Mouse (Mus musculus) liver, embryonic 11.5 days (tissue): ENCODE measurements at regions not wholly inside any gene's neighbourhood (a gene's known extent, or its start where the extent isn't known, plus 50 kb on each side); places are given as distances from the start of the nearest gene placed in this dataset.

Experiments
- ATAC-seq: fragments of 200-750 bp; cut with Nextera tagmentation; replicated peaks from 2 replicates; pipeline ENCODE4 v1.8.0; 2017; ENCODE audit warnings: moderate number of reproducible peaks, mild to moderate bottlenecking, moderate TSS enrichment, moderate library complexity; ENCODE audit not compliant: low FRiP score
- DNase-seq: peaks from one replicate; pipeline ENCODE4 v3.0.0-alpha.2; 2017; ENCODE audit warnings: low spot score
- H3K27ac ChIP-seq: fragments of 300-500 bp; sonication (generic); 2 replicates; pipeline ENCODE4 v1.5.1; 2014; ENCODE audit warnings: mild to moderate bottlenecking, low read depth, low read length, control low read depth
- H3K27me3 ChIP-seq: fragments of 300-500 bp; sonication (generic); replicated peaks from 2 replicates; pipeline ENCODE4 v1.6.1; 2014; ENCODE audit warnings: low read length, mixed read lengths; ENCODE audit not compliant: control insufficient read depth, insufficient read depth
- H3K36me3 ChIP-seq: fragments of 300-500 bp; sonication (generic); 2 replicates; pipeline ENCODE4 v1.6.1; 2014; ENCODE audit warnings: mild to moderate bottlenecking, low read length, moderate library complexity, mixed read lengths; ENCODE audit not compliant: control insufficient read depth, insufficient read depth
- H3K4me1 ChIP-seq: fragments of 300-500 bp; sonication (generic); replicated peaks from 2 replicates; pipeline ENCODE4 v1.6.1; 2014; ENCODE audit warnings: low read length, mixed read lengths; ENCODE audit not compliant: control insufficient read depth, insufficient read depth
- H3K4me2 ChIP-seq: fragments of 300-500 bp; sonication (generic); 2 replicates; pipeline ENCODE4 v1.6.1; 2014; ENCODE audit warnings: mild to moderate bottlenecking, control low read depth, moderate library complexity
- H3K4me3 ChIP-seq: fragments of 300-500 bp; sonication (generic); 2 replicates; pipeline ENCODE4 v1.5.1; 2014; ENCODE audit warnings: low read depth, low read length, control low read depth
- H3K9ac ChIP-seq: fragments of 300-500 bp; sonication (generic); 2 replicates; pipeline ENCODE4 v1.6.1; 2014; ENCODE audit warnings: low read depth, low read length, control low read depth
- H3K9me3 ChIP-seq: fragments of 300-500 bp; sonication (generic); 2 replicates; pipeline ENCODE4 v1.6.1; 2016; ENCODE audit warnings: low read length, inconsistent platforms, mixed read lengths; ENCODE audit not compliant: control insufficient read depth
- WGBS: fragments of 180-500 bp; shearing (Covaris S2); extraction: QIAGEN DNeasy Blood & Tissue Kit; methylation state at CpG from one replicate; pipeline ENCODE4 v1.1.7; 2014; 5-methylcytosine and 5-hydroxymethylcytosine counted together

DNA sequence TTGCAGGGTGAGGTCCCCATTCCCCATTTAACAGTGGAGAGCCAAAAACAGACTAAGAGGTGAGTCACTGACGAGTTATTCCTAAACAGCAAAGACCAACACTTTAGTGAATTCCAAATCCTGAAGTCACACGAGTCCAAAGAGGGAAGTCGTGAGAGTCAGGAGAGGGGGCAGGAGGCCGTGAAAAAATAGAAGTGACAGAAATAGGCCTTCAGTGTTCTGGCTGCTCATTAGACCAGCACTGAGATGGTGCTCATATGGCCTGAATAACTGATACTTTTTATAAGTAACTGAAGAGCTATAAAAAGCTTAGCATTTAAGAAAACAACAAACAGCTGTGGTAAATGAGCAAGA lies 68.5 kb upstream of the Bach2 start:
- Histone ChIP-seq H3K36me3 (no peaks in the 10 kb centered on the region), H3K4me1 (peaks cover 23% of the 10 kb centered on the region), H3K4me3 (no peak overlapping the region), H3K27me3 (no peaks in the 10 kb centered on the region), H3K9ac (peak overlapping the region; percentile 8; the same call in 1 of the 2 replicates), H3K27ac (peak overlapping the region; percentile 44), H3K4me2 (peak overlapping the region; percentile 65), H3K9me3 (no peaks in the 10 kb centered on the region)
- ATAC-seq (no peak), DNase-seq (no peak)
- WGBS, result 28% methylated on average over 4 of the region's 4 CpGs

- Histone ChIP-seq H3K9ac (peak overlapping the region; percentile 18), H3K9me3 (no peaks in the 10 kb centered on the region), H3K27me3 (no peaks in the 10 kb centered on the region), H3K4me2 (peak overlapping the region; percentile 65), H3K4me1 (peaks cover 23% of the 10 kb centered on the region), H3K4me3 (peak overlapping the region; percentile 42), H3K27ac (peak overlapping the region; percentile 87), H3K36me3 (no peaks in the 10 kb centered on the region)
- 25% methylated on average over 15 of the region's 15 CpGs for WGBS
- DNase-seq, result peak; percentile 64
- ATAC-seq, result peak; percentile 85
Observed at GRCm38 (mm10) chr4:32170460-32171192, 68.0 kb upstream of the Bach2 start.

- Histone ChIP-seq H3K27ac (peak overlapping the region; percentile 87), H3K9ac (peak overlapping the region; percentile 18), H3K4me3 (peak overlapping the region; percentile 42), H3K4me2 (peak overlapping the region; percentile 65), H3K4me1 (peaks cover 23% of the 10 kb centered on the region), H3K9me3 (no peaks in the 10 kb centered on the region), H3K36me3 (no peaks in the 10 kb centered on the region), H3K27me3 (no peaks in the 10 kb centered on the region)
- no peak for ATAC-seq
- WGBS, result 77% methylated on average over 6 of the region's 6 CpGs
- DNase-seq, result no peak
Observed at GRCm38 (mm10) chr4:32171291-32171690, 67.3 kb upstream of the Bach2 start.

DNA sequence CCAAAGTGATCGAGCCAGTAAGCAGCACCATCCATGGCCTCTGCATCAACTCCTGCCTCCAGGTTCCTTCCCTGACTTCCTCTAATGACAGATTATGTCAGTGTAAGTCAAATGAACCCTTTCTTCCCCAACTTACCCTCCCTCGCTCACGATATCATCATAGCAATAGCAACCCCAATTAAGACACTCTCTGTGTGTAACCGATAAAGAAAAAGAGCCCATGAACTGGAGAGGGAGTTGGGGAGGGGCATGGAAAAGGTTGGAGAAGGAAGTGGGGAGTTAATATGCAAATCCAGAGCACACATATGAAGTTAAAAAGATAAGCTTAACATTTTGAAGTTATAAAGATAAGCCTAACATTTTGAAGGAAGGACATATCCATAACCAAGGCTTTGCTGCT lies 65.6 kb upstream of the Bach2 start:
- H3K27ac ChIP-seq, result peak overlapping the region; percentile 36; the same call in 1 of the 2 replicates
- H3K27me3 ChIP-seq, result no peaks in the 10 kb centered on the region
- ATAC-seq (peak; percentile 24; the same call in 1 of the 2 replicates), DNase-seq (no peak)
- H3K4me1 ChIP-seq, result peaks cover 36% of the 10 kb centered on the region
- H3K4me2 ChIP-seq, result no peak overlapping the region
- H3K9ac ChIP-seq, result no peak overlapping the region
- WGBS, result 62% methylated on average over 4 of the region's 4 CpGs
- H3K9me3 ChIP-seq, result no peaks in the 10 kb centered on the region
- H3K4me3 ChIP-seq, result no peak overlapping the region
- H3K36me3 ChIP-seq, result no peaks in the 10 kb centered on the region

DNA sequence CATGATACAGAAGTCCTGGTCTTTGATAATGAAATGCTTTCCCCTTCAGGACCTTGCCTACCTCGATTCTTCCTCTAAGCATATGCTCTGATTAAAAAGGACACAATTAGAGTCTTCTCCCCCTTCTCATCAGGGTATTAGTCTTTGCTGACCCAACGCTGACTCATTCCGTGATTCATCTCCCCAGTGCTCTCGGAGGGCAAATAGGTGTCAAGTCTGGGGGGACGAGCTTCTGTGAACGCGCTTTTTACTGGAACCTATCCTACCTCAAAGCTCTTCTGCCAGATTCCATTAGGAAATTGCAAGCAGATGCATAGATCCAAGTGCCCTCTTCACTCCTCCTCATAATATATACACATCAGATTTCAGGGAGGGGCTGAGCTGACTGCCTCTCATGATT lies 63.8 kb upstream of the Bach2 start:
- H3K4me3 ChIP-seq, result no peak overlapping the region
- no peak for ATAC-seq
- no peaks in the 10 kb centered on the region for H3K27me3 ChIP-seq
- 70% methylated on average over 7 of the region's 7 CpGs for WGBS
- H3K9ac ChIP-seq, result no peak overlapping the region
- DNase-seq, result no peak
- H3K27ac ChIP-seq, result no peak overlapping the region
- H3K4me1 ChIP-seq, result peaks cover 33% of the 10 kb centered on the region
- H3K9me3 ChIP-seq, result no peaks in the 10 kb centered on the region
- no peaks in the 10 kb centered on the region for H3K36me3 ChIP-seq
- H3K4me2 ChIP-seq, result no peak overlapping the region

DNA sequence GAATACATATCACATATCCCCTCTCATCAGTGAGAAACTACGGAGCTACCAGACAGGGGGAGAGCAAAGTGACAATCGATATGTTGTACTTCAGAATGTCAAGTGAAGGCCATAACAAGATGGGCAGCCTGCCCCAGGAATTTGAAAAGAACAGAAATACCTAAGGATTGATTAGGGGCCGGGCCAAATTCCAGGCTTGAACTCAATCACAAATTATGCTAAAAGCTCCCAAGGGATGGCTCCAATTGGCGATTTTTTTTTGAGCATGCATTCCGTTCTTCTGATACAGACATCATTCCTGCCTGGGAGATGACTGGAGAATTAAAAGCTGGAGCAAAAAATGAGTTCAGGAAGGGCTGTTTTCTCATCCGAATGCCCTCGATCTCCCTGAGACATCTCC lies 63.4 kb upstream of the Bach2 start:
- H3K4me2 ChIP-seq, result no peak overlapping the region
- 76% methylated on average over 7 of the region's 7 CpGs for WGBS
- H3K27ac ChIP-seq, result no peak overlapping the region
- no peak overlapping the region for H3K4me3 ChIP-seq
- H3K27me3 ChIP-seq, result no peaks in the 10 kb centered on the region
- no peak for DNase-seq
- no peaks in the 10 kb centered on the region for H3K36me3 ChIP-seq
- no peaks in the 10 kb centered on the region for H3K9me3 ChIP-seq
- H3K4me1 ChIP-seq, result peaks cover 28% of the 10 kb centered on the region
- H3K9ac ChIP-seq, result no peak overlapping the region
- no peak for ATAC-seq

- 67% methylated on average over 6 of the region's 6 CpGs for WGBS
- DNase-seq (no peak), ATAC-seq (no peak)
- Histone ChIP-seq H3K9ac (no peak overlapping the region), H3K9me3 (no peaks in the 10 kb centered on the region), H3K36me3 (no peaks in the 10 kb centered on the region), H3K4me2 (no peak overlapping the region), H3K4me1 (peaks cover 26% of the 10 kb centered on the region), H3K4me3 (no peak overlapping the region), H3K27me3 (no peaks in the 10 kb centered on the region), H3K27ac (no peak overlapping the region)
Observed at GRCm38 (mm10) chr4:32175853-32176448, 62.7 kb upstream of the Bach2 start.

DNA sequence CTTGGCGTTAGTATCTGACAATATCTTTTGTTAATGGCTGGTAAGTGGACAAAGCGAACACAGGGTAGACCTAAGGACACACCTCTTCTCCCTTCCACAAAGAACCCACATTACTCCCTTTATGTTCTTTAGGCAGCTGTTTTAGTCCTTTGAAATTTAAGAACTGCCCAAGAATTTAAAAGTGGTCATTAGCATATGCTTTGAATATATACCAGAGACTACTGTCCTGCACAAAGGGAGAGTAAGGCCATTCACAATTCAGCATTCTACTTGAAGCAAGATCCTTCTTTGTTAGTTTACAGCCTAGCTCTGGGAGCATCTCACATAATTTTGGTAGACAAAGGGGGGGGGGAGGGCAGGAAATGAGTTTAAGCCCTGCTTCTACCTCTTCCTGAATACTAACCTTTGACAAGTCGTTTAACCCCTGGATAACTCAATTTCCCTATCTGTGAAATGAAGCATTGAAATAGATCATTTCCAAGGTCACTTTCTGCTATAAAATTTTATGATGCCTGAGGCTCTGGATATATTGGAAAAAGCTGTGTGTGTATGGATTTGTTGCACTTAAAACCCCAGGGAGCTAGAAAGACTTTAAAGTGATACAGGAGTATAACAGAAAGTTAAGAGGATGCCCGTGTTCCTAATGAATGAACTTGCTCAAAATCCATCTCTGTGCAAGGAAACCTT lies 62.0 kb upstream of the Bach2 start:
- DNase-seq (no peak), ATAC-seq (no peak)
- 65% methylated on average over 4 of the region's 4 CpGs for WGBS
- Histone ChIP-seq H3K27me3 (no peaks in the 10 kb centered on the region), H3K4me1 (peaks cover 25% of the 10 kb centered on the region), H3K9me3 (no peaks in the 10 kb centered on the region), H3K4me2 (no peak overlapping the region), H3K36me3 (no peaks in the 10 kb centered on the region), H3K27ac (no peak overlapping the region), H3K4me3 (no peak overlapping the region), H3K9ac (no peak overlapping the region)
